Mouse (Mus musculus) cerebellum, postnatal 25 days (tissue): ENCODE results near the gene Gm3752.
"Not testable (repeated sequence)": the region's sequence is repeated elsewhere in the genome, so short reads cannot be mapped to it uniquely, and the experiment has no call there.

Experiments
- DNase-seq, 2 experiments: peaks; one replicate each; pipeline ENCODE4 v3.0.0; 2021; ENCODE audit warnings: mixed read lengths in 2 of 2

Gene Gm3752

DNA sequence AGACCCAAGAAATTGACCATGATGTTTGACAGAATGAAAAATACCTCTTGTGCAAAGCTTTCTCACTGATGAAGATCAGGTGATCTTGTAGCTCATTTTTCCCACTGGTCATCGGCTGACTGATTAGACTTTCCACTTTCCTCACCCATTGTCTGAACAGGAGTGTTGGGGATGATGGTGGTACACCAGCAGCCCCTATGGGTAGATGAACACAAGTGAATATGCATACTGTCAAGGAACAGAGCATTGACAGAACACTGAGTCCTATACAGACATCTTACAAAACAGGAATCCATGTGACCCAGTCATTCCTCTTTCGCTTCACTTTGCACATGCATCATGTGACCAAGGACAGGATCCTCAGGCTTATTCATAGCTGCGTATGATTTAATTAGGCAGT is at the start of gene Gm3752:
Gm3752 (minus strand) TSS at position 101 of the 400 bp plus-strand sequence.
- DNase-seq: not testable (repeated sequence)

DNA sequence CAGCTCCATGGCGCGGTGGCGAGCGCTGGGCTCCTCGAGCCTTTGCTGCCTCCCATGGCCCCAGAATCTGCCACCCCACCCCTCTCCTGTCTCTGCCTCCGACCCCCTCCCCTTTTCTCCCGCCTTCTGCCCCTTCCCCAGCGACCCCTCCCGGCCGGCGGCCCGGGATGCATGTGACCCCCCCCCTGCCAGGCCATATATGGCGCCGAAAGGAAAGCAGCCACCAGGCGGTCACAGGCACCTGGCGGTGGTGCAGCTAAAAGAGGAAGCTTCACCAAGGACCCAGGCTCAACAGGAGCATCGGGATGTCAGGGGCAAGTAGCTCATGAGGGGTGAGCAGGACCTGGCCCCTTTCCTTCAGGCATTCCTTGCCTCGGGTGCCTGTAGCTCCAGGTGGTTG is 5.2 kb upstream of the Gm3752 start:
- peak; percentile 1 to 5 for DNase-seq

DNA sequence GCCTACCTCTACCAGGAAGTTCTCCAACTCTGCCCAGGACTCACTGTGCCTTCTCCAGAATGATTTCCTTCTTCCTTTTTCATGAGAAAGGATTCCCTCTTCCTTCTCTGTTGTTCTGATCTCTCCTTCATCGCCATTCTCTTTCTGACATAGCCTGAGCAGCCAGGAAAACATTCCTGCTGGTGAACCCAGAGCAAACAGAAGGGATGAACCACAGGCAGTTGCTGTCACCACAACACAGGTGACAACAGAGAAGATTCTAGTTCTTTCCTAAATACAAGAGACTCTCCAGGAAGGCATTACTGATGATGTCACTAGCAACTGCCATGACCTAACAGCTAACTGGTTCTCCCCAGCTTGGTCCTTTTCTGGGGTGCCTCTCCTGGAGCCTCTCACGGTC is 32.7 kb downstream of the Gm3752 start, which contains the start of gene Gm3755:
Gm3755 (minus strand) TSS at position 101 of the 400 bp plus-strand sequence.
- DNase-seq: not testable (repeated sequence)

DNA sequence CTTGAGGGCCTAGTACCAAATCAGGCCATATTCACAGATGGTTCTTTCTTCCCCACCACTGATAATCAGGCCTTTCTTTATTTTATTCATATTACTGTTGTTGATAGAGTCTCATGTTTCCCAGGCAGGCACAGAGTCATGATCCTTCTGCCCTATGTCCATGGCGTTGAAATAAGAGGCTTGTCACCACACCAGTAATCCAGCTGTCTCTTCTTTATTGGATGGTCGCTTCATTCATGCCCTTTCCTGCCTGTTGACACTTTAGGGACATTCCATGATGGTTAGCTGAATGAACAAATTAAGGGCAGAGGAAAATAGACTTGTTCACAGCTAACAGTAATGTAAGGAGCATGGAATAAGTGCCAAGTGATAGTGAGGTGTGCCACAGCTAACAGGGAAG is 61.1 kb downstream of the Gm3752 start:
- DNase-seq: not testable (repeated sequence)
